Mouse (Mus musculus) liver, embryonic 11.5 days (tissue): ENCODE results near the gene Mfn1. TPM values are rescaled to one million over a fixed set of nuclear protein-coding genes. Genes with fewer than 3 reads are reported as not detected.
A peak's percentile ranks its signal among the peaks of the same experiment; 100 is the strongest.

ENCODE experiments used
- ATAC-seq: fragments of 200-750 bp; cut with Nextera tagmentation; replicated peaks from 2 replicates; pipeline ENCODE4 v1.8.0; 2017; ENCODE audit warnings: moderate number of reproducible peaks, mild to moderate bottlenecking, moderate TSS enrichment, moderate library complexity; ENCODE audit not compliant: low FRiP score
- DNase-seq: peaks from one replicate; pipeline ENCODE4 v3.0.0-alpha.2; 2017; ENCODE audit warnings: low spot score
- H3K27ac ChIP-seq: fragments of 300-500 bp; sonication (generic); 2 replicates; pipeline ENCODE4 v1.5.1; 2014; ENCODE audit warnings: mild to moderate bottlenecking, low read depth, low read length, control low read depth
- H3K27me3 ChIP-seq: fragments of 300-500 bp; sonication (generic); replicated peaks from 2 replicates; pipeline ENCODE4 v1.6.1; 2014; ENCODE audit warnings: low read length, mixed read lengths; ENCODE audit not compliant: control insufficient read depth, insufficient read depth
- H3K36me3 ChIP-seq: fragments of 300-500 bp; sonication (generic); 2 replicates; pipeline ENCODE4 v1.6.1; 2014; ENCODE audit warnings: mild to moderate bottlenecking, low read length, moderate library complexity, mixed read lengths; ENCODE audit not compliant: control insufficient read depth, insufficient read depth
- H3K4me1 ChIP-seq: fragments of 300-500 bp; sonication (generic); replicated peaks from 2 replicates; pipeline ENCODE4 v1.6.1; 2014; ENCODE audit warnings: low read length, mixed read lengths; ENCODE audit not compliant: control insufficient read depth, insufficient read depth
- H3K4me2 ChIP-seq: fragments of 300-500 bp; sonication (generic); 2 replicates; pipeline ENCODE4 v1.6.1; 2014; ENCODE audit warnings: mild to moderate bottlenecking, control low read depth, moderate library complexity
- H3K4me3 ChIP-seq: fragments of 300-500 bp; sonication (generic); 2 replicates; pipeline ENCODE4 v1.5.1; 2014; ENCODE audit warnings: low read depth, low read length, control low read depth
- H3K9ac ChIP-seq: fragments of 300-500 bp; sonication (generic); 2 replicates; pipeline ENCODE4 v1.6.1; 2014; ENCODE audit warnings: low read depth, low read length, control low read depth
- H3K9me3 ChIP-seq: fragments of 300-500 bp; sonication (generic); 2 replicates; pipeline ENCODE4 v1.6.1; 2016; ENCODE audit warnings: low read length, inconsistent platforms, mixed read lengths; ENCODE audit not compliant: control insufficient read depth
- WGBS: fragments of 180-500 bp; shearing (Covaris S2); extraction: QIAGEN DNeasy Blood & Tissue Kit; methylation state at CpG from one replicate; pipeline ENCODE4 v1.1.7; 2014; 5-methylcytosine and 5-hydroxymethylcytosine counted together
- polyA plus RNA-seq: library from polyadenylated mRNA; unstranded; fragments of >200 nt; fragmentation: Nextera tagmentation; extraction: Ambion mirVana; gene quantifications from 2 replicates; pipeline ENCODE4 v1.2.1, GENCODE M21; 2014

Mfn1 gene
- polyA plus RNA-seq, 1 experiment from 2014 or later: 36.6 TPM

GRCm38 (mm10) chr3:32508666-32509324, 20.5 kb upstream of the Mfn1 start:
- peaks cover 4% of the 10 kb centered on the region for H3K4me1 ChIP-seq
- H3K27ac ChIP-seq: no peak overlapping the region; the same call in 1 of the 2 replicates
- H3K4me2 ChIP-seq: peak overlapping the region; percentile 83
- H3K9me3 ChIP-seq: no peaks in the 10 kb centered on the region
- H3K4me3 ChIP-seq: peak overlapping the region; percentile 24
- 5% methylated on average over 17 of the region's 17 CpGs for WGBS
- peak; percentile 62 for DNase-seq
- H3K36me3 ChIP-seq: no peaks in the 10 kb centered on the region
- H3K27me3 ChIP-seq: no peaks in the 10 kb centered on the region
- no peak overlapping the region for H3K9ac ChIP-seq
- no peak for ATAC-seq

GRCm38 (mm10) chr3:32509496-32510374, 19.5 kb upstream of the Mfn1 start, which contains the start of gene Zfp639:
Gene Zfp639, plus strand, starts transcription at chr3:32510259.
- Histone ChIP-seq H3K9me3 (no peaks in the 10 kb centered on the region), H3K36me3 (no peaks in the 10 kb centered on the region), H3K4me1 (peaks cover 4% of the 10 kb centered on the region), H3K4me3 (peak within 1 kb of the TSS; percentile 77), H3K4me2 (peak within 1 kb of the TSS; percentile 83), H3K27me3 (no peaks in the 10 kb centered on the region), H3K27ac (peak within 1 kb of the TSS; percentile 88), H3K9ac (peak within 1 kb of the TSS; percentile 95)
- WGBS: 13% methylated on average over 24 of the region's 24 CpGs
- DNase-seq (no peak), ATAC-seq (no peak; the same call in 1 of the 2 replicates)

- Histone ChIP-seq H3K4me3 (peak overlapping the region; percentile 77), H3K9ac (peak overlapping the region; percentile 95), H3K4me2 (peak overlapping the region; percentile 83), H3K27me3 (no peaks in the 10 kb centered on the region), H3K36me3 (peaks cover 3% of the 10 kb centered on the region), H3K9me3 (no peaks in the 10 kb centered on the region), H3K27ac (peak overlapping the region; percentile 88), H3K4me1 (peaks cover 4% of the 10 kb centered on the region)
- ATAC-seq (peak; percentile 93), DNase-seq (peak; percentile 99)
- under 1% methylated on average over 68 of the region's 69 CpGs for WGBS
Observed at GRCm38 (mm10) chr3:32510375-32511190, 18.7 kb upstream of the Mfn1 start.

GRCm38 (mm10) chr3:32511191-32511550, 18.1 kb upstream of the Mfn1 start:
- peaks cover 9% of the 10 kb centered on the region for H3K36me3 ChIP-seq
- H3K4me2 ChIP-seq: peak overlapping the region; percentile 83
- 7% methylated on average over 13 of the region's 13 CpGs for WGBS
- no peaks in the 10 kb centered on the region for H3K9me3 ChIP-seq
- H3K4me1 ChIP-seq: peaks cover 4% of the 10 kb centered on the region
- DNase-seq: peak; percentile 40
- peak overlapping the region; percentile 88 for H3K27ac ChIP-seq
- no peaks in the 10 kb centered on the region for H3K27me3 ChIP-seq
- H3K4me3 ChIP-seq: peak overlapping the region; percentile 77
- ATAC-seq: no peak
- H3K9ac ChIP-seq: peak overlapping the region; percentile 95

GRCm38 (mm10) chr3:32512686-32513284, 16.5 kb upstream of the Mfn1 start:
- Histone ChIP-seq H3K4me2 (peak overlapping the region; percentile 83), H3K27ac (peak overlapping the region; percentile 88), H3K36me3 (peaks cover 17% of the 10 kb centered on the region), H3K4me1 (peaks cover 4% of the 10 kb centered on the region), H3K9me3 (no peaks in the 10 kb centered on the region), H3K27me3 (no peaks in the 10 kb centered on the region), H3K4me3 (peak overlapping the region; percentile 24; the same call in 1 of the 2 replicates), H3K9ac (peak overlapping the region; percentile 51)
- DNase-seq (no peak), ATAC-seq (no peak)
- 63% methylated on average over 7 of the region's 7 CpGs for WGBS

GRCm38 (mm10) chr3:32513528-32513927, 15.7 kb upstream of the Mfn1 start:
- H3K4me3 ChIP-seq: 0 out of 2 replicates have a peak overlapping the region, but pooled peaks have one; percentile 24

GRCm38 (mm10) chr3:32527181-32527580, 2.1 kb upstream of the Mfn1 start:
- Histone ChIP-seq H3K9ac (no peak overlapping the region), H3K27me3 (no peaks in the 10 kb centered on the region), H3K4me3 (no peak overlapping the region), H3K4me2 (no peak overlapping the region), H3K36me3 (peaks cover 11% of the 10 kb centered on the region; the same call in 1 of the 2 replicates), H3K27ac (no peak overlapping the region), H3K9me3 (peaks cover 9% of the 10 kb centered on the region; the same call in 1 of the 2 replicates), H3K4me1 (0 out of 2 replicates have a peak, but pooled peaks cover 2% of the 10 kb centered on the region)
- ATAC-seq (no peak), DNase-seq (no peak)
- 84% methylated on average over 4 of the region's 4 CpGs for WGBS

More at GRCm38 (mm10) chr3:32513528-32513927, 15.7 kb upstream of the Mfn1 start:
- H3K9ac ChIP-seq: peak overlapping the region; percentile 51
- no peak for DNase-seq
- H3K27ac ChIP-seq: peak overlapping the region; percentile 88
- peaks cover 4% of the 10 kb centered on the region for H3K4me1 ChIP-seq
- no peaks in the 10 kb centered on the region for H3K9me3 ChIP-seq
- peak overlapping the region; percentile 83 for H3K4me2 ChIP-seq
- peaks cover 21% of the 10 kb centered on the region for H3K36me3 ChIP-seq
- no peaks in the 10 kb centered on the region for H3K27me3 ChIP-seq
- no peak for ATAC-seq

GRCm38 (mm10) chr3:32530041-32530440, 776 bp downstream of the Mfn1 start:
- Histone ChIP-seq H3K9me3 (peaks cover 6% of the 10 kb centered on the region; the same call in 1 of the 2 replicates), H3K4me1 (0 out of 2 replicates have a peak, but pooled peaks cover 2% of the 10 kb centered on the region), H3K4me3 (peak overlapping the region; percentile 91), H3K9ac (peak overlapping the region; percentile 93), H3K27me3 (no peaks in the 10 kb centered on the region), H3K36me3 (peaks cover under 1% of the 10 kb centered on the region; the same call in 1 of the 2 replicates), H3K27ac (no peak overlapping the region), H3K4me2 (peak overlapping the region; percentile 74)
- 11% methylated on average over 5 of the region's 5 CpGs for WGBS
- ATAC-seq: no peak
- no peak for DNase-seq
